Mouse (Mus musculus) small intestine, adult 2 months (tissue): ENCODE results near the gene Ifi27.

Experiments
- CTCF ChIP-seq: fragments of 200-500 bp; IDR thresholded peaks from 2 replicates; pipeline ENCODE4 v1.5.1; 2012; ENCODE audit warnings: low read depth, mild to moderate bottlenecking, control low read depth, inconsistent platforms, low read length, moderate library complexity, mixed read lengths; ENCODE audit not compliant: insufficient replicate concordance, insufficient read length; ENCODE audit errors: extremely low read depth
- POLR2A ChIP-seq: fragments of 200-500 bp; IDR thresholded peaks from 2 replicates; pipeline ENCODE4 v1.6.1; 2012; ENCODE audit warnings: low read depth, mild to moderate bottlenecking, control low read depth, inconsistent platforms, low read length, moderate library complexity

GRCm38 (mm10) chr12:103407720-103408119 lies 26.3 kb upstream of the Ifi27 start, which contains the start of gene 9330161L09Rik:
- TF ChIP-seq POLR2A (no peak), CTCF (no peak)
